9 mouse cellular contexts compared by ENCODE assay signal in the genomic region with DNA sequence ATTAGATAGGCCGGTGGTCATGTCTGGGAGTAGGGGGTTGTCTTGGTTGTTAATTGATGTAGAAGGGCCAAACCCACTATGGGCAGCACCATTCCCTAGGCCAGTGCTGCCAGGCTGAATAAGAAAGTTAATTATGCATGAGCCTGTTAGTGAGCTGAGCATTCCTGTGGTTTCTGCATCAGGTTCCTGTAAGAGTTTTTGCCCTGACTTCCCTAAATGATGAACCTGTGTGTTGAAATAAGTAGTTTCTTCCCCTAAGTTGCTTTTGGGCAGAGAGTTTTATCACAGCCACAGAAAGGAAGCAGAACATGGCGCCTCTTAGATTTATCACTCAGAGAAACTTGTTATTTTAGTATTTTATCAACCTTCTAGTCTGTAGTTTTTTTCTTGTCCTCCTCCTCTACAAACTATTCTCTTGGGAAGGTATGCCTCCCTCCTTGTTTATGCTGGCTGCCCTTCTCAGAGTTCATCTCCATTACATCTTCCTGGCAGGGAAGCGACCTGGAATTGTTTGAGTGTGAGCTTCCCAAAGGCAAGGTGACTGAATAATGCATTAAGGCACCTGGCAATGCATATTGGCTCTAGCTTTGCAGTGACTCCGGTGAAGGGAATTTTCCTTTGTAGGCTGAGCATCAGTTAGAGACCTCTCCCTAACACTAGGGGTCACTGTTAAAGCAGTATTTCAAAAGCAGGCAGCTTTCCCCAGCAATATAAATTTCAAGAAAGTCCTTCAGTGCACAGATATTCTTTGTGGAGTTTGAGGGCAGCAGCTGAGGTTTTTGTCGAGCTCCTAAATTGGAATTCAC. TPM values are rescaled to one million over a fixed set of nuclear protein-coding genes. Genes with fewer than 3 reads are reported as not detected.
A peak's percentile ranks its signal among the peaks of the same experiment; 100 is the strongest.
DNase-seq lines count a peak whose midpoint lies in the region; ATAC-seq and TF ChIP-seq lines count a peak whose summit lies in the region.
"Had no signal": no experiment of that assay in that cellular context is flagged by ENCODE, and none has a peak within 500 bp of the region (broad histone marks: within the 10 kb centered on the region; RNA-seq: fewer than 3 reads in every experiment).

No protein-coding gene starts in this region.

- no peak overlapping the region for H3K27ac ChIP-seq in kidney, embryonic 15.5 days
- no peak overlapping the region for H3K27ac ChIP-seq in stomach, postnatal 0 days (replicated peaks)
- H3K27ac ChIP-seq: macrophage had no signal

- no peak overlapping the region for H3K4me2 ChIP-seq in kidney, embryonic 15.5 days
- no peak overlapping the region for H3K4me2 ChIP-seq in stomach, postnatal 0 days (replicated peaks; ENCODE audit: low read depth)

- 0 out of 2 replicates have a peak, but pooled peaks cover 3% of the 10 kb centered on the region for H3K27me3 ChIP-seq in kidney, embryonic 15.5 days
- no peaks in the 10 kb centered on the region for H3K27me3 ChIP-seq in C2C12 (ENCODE audit: control insufficient read depth, insufficient read depth, insufficient read length)
- no peaks in the 10 kb centered on the region for H3K27me3 ChIP-seq in stomach, postnatal 0 days (ENCODE audit: control insufficient read depth, insufficient read depth, low read length)

- ATAC-seq in kidney, embryonic 15.5 days (replicated peaks; ENCODE audit: low FRiP score), result no peak
- no peak for ATAC-seq in stomach, postnatal 0 days (ENCODE audit: low FRiP score, low TSS enrichment)

- TF ChIP-seq EP300 in stomach, postnatal 0 days (optimal IDR thresholded peaks at IDR 0.05), result no peak

- H3K9me3 ChIP-seq in kidney, embryonic 15.5 days (replicated peaks), result no peaks in the 10 kb centered on the region
- H3K9me3 ChIP-seq in stomach, postnatal 0 days (ENCODE audit: control insufficient read depth, low read length), result no peaks in the 10 kb centered on the region

- H3K79me2 ChIP-seq in C2C12 (ENCODE audit: control insufficient read depth, insufficient read depth), result no peaks in the 10 kb centered on the region

- no peak overlapping the region for H3K9ac ChIP-seq in kidney, embryonic 15.5 days
- no peak overlapping the region for H3K9ac ChIP-seq in stomach, postnatal 0 days (ENCODE audit: low read length)

- no peaks in the 10 kb centered on the region for H3K79me3 ChIP-seq in C2C12 (ENCODE audit: low read depth)

- H3ac ChIP-seq in C2C12 (ENCODE audit: control insufficient read depth, insufficient read length, low read depth), result no peak overlapping the region

- H3K36me3 ChIP-seq in kidney, embryonic 15.5 days, result no peaks in the 10 kb centered on the region
- H3K36me3 ChIP-seq in C2C12 (ENCODE audit: control insufficient read depth, insufficient read depth), result no peaks in the 10 kb centered on the region
- H3K36me3 ChIP-seq in stomach, postnatal 0 days (ENCODE audit: control insufficient read depth, insufficient read depth, low read length), result no peaks in the 10 kb centered on the region

- WGBS in kidney, embryonic 15.5 days, result 19% methylated on average over 5 of the region's 5 CpGs
- 29% methylated on average over 5 of the region's 5 CpGs for WGBS in stomach, postnatal 0 days

- H3K4me1 ChIP-seq in kidney, embryonic 15.5 days, result 0 out of 2 replicates have a peak, but pooled peaks cover 2% of the 10 kb centered on the region
- H3K4me1 ChIP-seq in stomach, postnatal 0 days (replicated peaks; ENCODE audit: control insufficient read depth, insufficient read depth), result no peaks in the 10 kb centered on the region

- H3K4me3 ChIP-seq in kidney, embryonic 15.5 days (replicated peaks), result no peak overlapping the region
- H3K4me3 ChIP-seq in C2C12 (ENCODE audit: insufficient read depth, poor library complexity, severe bottlenecking), result no peak overlapping the region
- no peak overlapping the region for H3K4me3 ChIP-seq in stomach, postnatal 0 days (ENCODE audit: low read depth, low read length)

- peak; percentile 37 for DNase-seq in kidney, adult 11 months
- peak; percentile 94 for DNase-seq in MEL-GATA-1-ER (ENCODE audit: extremely low read depth, low read depth)
- DNase-seq in embryo, embryonic 10.5 days (ENCODE audit: low spot score), result peak; percentile 74
- DNase-seq in layer of hippocampus, adult 9-11 months, result peak; percentile 17
- no peak for DNase-seq in stomach, postnatal 0 days (ENCODE audit: low spot score)
- no peak for DNase-seq in gastrocnemius, adult 8-10 months (ENCODE audit: low spot score in 2 of 2)

- peak; percentile 4 for TF ChIP-seq CTCF in C2C12 (IDR thresholded peaks at IDR 0.05; ENCODE audit: control insufficient read depth, insufficient read depth, insufficient read length)
- peak; percentile 86 for TF ChIP-seq CTCF in stomach, postnatal 0 days (IDR thresholded peaks at IDR 0.05; ENCODE audit: low read depth)

TF ChIP-seq in C2C12, 6 proteins besides CTCF, POLR2A, EP300 and RAD21:
- TF ChIP-seq MAX (IDR thresholded peaks at IDR 0.05), result no peak
- TF ChIP-seq MYOG (IDR thresholded peaks at IDR 0.05; ENCODE audit: control insufficient read depth, extremely low read depth, insufficient read length), result no peak
- TF ChIP-seq CEBPB (IDR thresholded peaks at IDR 0.05; ENCODE audit: low read depth), result no peak
- TF ChIP-seq FOSL1 (IDR thresholded peaks at IDR 0.05; ENCODE audit: insufficient read depth, low read length, poor library complexity, severe bottlenecking), result no peak
- no peak for TF ChIP-seq USF1 (IDR thresholded peaks at IDR 0.05; ENCODE audit: low read depth)
- TF ChIP-seq MYOD1 (IDR thresholded peaks at IDR 0.05; ENCODE audit: control insufficient read depth, insufficient read length, low read depth), result no peak

RNA-seq across cellular contexts. Expression of gene Tigd4, which starts 21.9 kb away (rescaled TPM):
- 0.06 and 0.26 TPM in 2 replicates for polyA plus RNA-seq in kidney, embryonic 15.5 days (2015; fragmentation: Nextera tagmentation; extraction: Ambion mirVana)
- polyA plus RNA-seq in C2C12 (2012; fragmentation: generic; extraction: Trizol), result not detected
- polyA plus RNA-seq in stomach, postnatal 0 days (2015; fragmentation: Nextera tagmentation; extraction: Ambion mirVana), result 0.15 and 0.21 TPM in 2 replicates
- total RNA-seq in gastrocnemius, adult 8-10 months (2022), result 10 to 100 TPM in 1 of 4 experiments, 1 to 10 TPM in 3; 9.2 to 11.0 (median 9.7) TPM
- polyA plus RNA-seq: macrophage had no signal

RNA-seq across cellular contexts. Expression of gene Arfip1, which starts 32.8 kb away (rescaled TPM):
- polyA plus RNA-seq in kidney, embryonic 15.5 days (2015; fragmentation: Nextera tagmentation; extraction: Ambion mirVana), result 48.1 and 53.8 TPM in 2 replicates
- polyA plus RNA-seq in C2C12 (2012; fragmentation: generic; extraction: Trizol), result 16.6 TPM
- 55.8 and 60.9 TPM in 2 replicates for polyA plus RNA-seq in stomach, postnatal 0 days (2015; fragmentation: Nextera tagmentation; extraction: Ambion mirVana)
- total RNA-seq in gastrocnemius, adult 8-10 months (2022), result 10 to 100 TPM in 1 of 4 experiments, 1 to 10 TPM in 3; 7.6 to 10.4 (median 9.1) TPM

RNA-seq across cellular contexts. Expression of gene Tmem154, which starts 50.7 kb away (rescaled TPM):
- polyA plus RNA-seq in kidney, embryonic 15.5 days (2015; fragmentation: Nextera tagmentation; extraction: Ambion mirVana), result 0.64 and 0.73 TPM in 2 replicates
- polyA plus RNA-seq in C2C12 (2012; fragmentation: generic; extraction: Trizol), result 0.13 TPM
- polyA plus RNA-seq in stomach, postnatal 0 days (2015; fragmentation: Nextera tagmentation; extraction: Ambion mirVana), result 20.9 and 24.7 TPM in 2 replicates
- total RNA-seq in gastrocnemius, adult 8-10 months (2022), result under 1 TPM; 0.39 to 0.92 (median 0.61) TPM

Comparison
In these comparisons a context has a peak if more than half of its experiments do, and no peak if none do; other contexts are left out.
1. DNase-seq: peak in kidney, adult 11 months (single experiment), MEL-GATA-1-ER (single experiment), embryo, embryonic 10.5 days (single experiment) and layer of hippocampus, adult 9-11 months (single experiment); none in stomach, postnatal 0 days (single experiment) and gastrocnemius, adult 8-10 months (0 of 2).
2. RNA of gene Tmem154, which starts 50.7 kb away (polyA plus RNA-seq): 20.9 to 24.7 TPM in stomach, postnatal 0 days; 0.64 to 0.73 TPM in kidney, embryonic 15.5 days and 0.13 TPM in C2C12 (single experiment); every median in the first group is over 10 times any median in the second.